Mouse (Mus musculus) brain, embryonic 14.5 days (tissue): ENCODE measurements around the gene Dennd4c.
"Not testable (repeated sequence)": the region's sequence is repeated elsewhere in the genome, so short reads cannot be mapped to it uniquely, and the experiment has no call there.

ENCODE experiments used
- CTCF ChIP-seq: fragments of 200-500 bp; IDR thresholded peaks from 2 replicates; pipeline ENCODE4 v1.5.1; 2012; ENCODE audit warnings: inconsistent platforms, mild to moderate bottlenecking, moderate library complexity, borderline replicate concordance; ENCODE audit not compliant: insufficient read depth, insufficient read length; ENCODE audit errors: extremely low read depth
- POLR2A ChIP-seq: fragments of 200-500 bp; IDR thresholded peaks from 2 replicates; pipeline ENCODE4 v1.6.1; 2012; ENCODE audit warnings: mild to moderate bottlenecking, inconsistent platforms, borderline replicate concordance; ENCODE audit not compliant: poor library complexity, insufficient read depth, insufficient read length, severe bottlenecking; ENCODE audit errors: extremely low read depth

DNA sequence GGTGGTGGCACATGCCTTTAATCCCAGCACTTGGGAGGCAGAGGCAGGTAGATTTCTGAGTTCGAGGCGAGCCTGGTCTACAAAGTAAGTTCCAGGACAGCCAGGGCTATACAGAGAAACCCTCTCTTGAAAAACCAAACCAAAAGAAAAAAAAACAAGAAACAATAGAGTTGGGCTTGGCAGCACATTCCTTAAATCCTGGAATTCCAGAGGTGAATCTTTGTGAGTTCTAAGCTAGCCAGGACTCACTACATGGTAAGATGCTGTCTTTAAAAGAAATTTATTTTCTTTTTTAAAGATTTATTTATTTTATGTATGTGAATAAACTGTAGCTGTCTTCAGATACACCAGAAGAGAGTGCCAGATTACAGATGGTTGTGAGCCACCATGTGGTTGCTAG lies 92.8 kb downstream of the Dennd4c start:
- not testable (repeated sequence) for TF ChIP-seq CTCF, POLR2A
